Mouse (Mus musculus) thymus, adult 2 months (tissue): Measurements from ENCODE around the gene Plekhn1. TPM values are rescaled to one million over a fixed set of nuclear protein-coding genes. Genes with fewer than 3 reads are reported as not detected.

Source experiments
- DNase-seq: peaks from one replicate; pipeline ENCODE4 v3.0.0; 2021
- H3K27ac ChIP-seq: fragments of 200-500 bp; 2 replicates; pipeline ENCODE4 v1.5.1; 2012; ENCODE audit warnings: low read length, control low read depth; ENCODE audit not compliant: control insufficient read depth, insufficient read depth
- H3K27me3 ChIP-seq: fragments of 200-500 bp; 2 replicates; pipeline ENCODE4 v1.6.1; 2012; ENCODE audit warnings: mild to moderate bottlenecking, low read length, moderate library complexity, mixed read lengths; ENCODE audit not compliant: control insufficient read depth, insufficient read depth
- H3K36me3 ChIP-seq: fragments of 200-500 bp; 2 replicates; pipeline ENCODE4 v1.6.1; 2012; ENCODE audit warnings: mild to moderate bottlenecking, low read length, moderate library complexity; ENCODE audit not compliant: control insufficient read depth, insufficient read depth
- H3K4me1 ChIP-seq: fragments of 200-500 bp; replicated peaks from 2 replicates; pipeline ENCODE4 v1.6.1; 2012; ENCODE audit warnings: low read length; ENCODE audit not compliant: control insufficient read depth, insufficient read depth
- H3K4me3 ChIP-seq: fragments of 200-500 bp; 2 replicates; pipeline ENCODE4 v1.5.1; 2012; ENCODE audit warnings: mild to moderate bottlenecking, low read length, control low read depth, moderate library complexity; ENCODE audit not compliant: control insufficient read depth, insufficient read depth
- CTCF ChIP-seq: fragments of 200-500 bp; IDR thresholded peaks from 2 replicates; pipeline ENCODE4 v1.5.1; 2012; ENCODE audit warnings: mild to moderate bottlenecking, control low read depth, low read length, moderate library complexity, borderline replicate concordance; ENCODE audit not compliant: control insufficient read depth, poor library complexity, insufficient read depth; ENCODE audit errors: extremely low read depth
- POLR2A ChIP-seq: fragments of 200-500 bp; IDR thresholded peaks from 2 replicates; pipeline ENCODE4 v1.6.1; 2012; ENCODE audit warnings: mild to moderate bottlenecking, low read length, control low read depth, moderate library complexity; ENCODE audit not compliant: control insufficient read depth, poor library complexity, insufficient read depth; ENCODE audit errors: extremely low read depth
- whole genome bisulfite sequencing: fragments of 180-500 bp; shearing (Covaris S2); methylation state at CpG from one replicate; pipeline ENCODE4 v1.1.7; 2018; 5-methylcytosine and 5-hydroxymethylcytosine counted together
- polyA plus RNA-seq: library from polyadenylated mRNA; depleted of rRNA; stranded (reverse); fragments of >200 nt; gene quantifications from 2 replicates; pipeline ENCODE4 v1.2.3, GENCODE M21; 2012

Gene Plekhn1
- polyA plus RNA-seq, 1 experiment: 145 TPM

GRCm38 (mm10) chr4:156193906-156194305, 40.8 kb downstream of the Plekhn1 start:
- Histone ChIP-seq H3K27ac (no peak overlapping the region), H3K4me1 (peaks cover 12% of the 10 kb centered on the region)

DNA sequence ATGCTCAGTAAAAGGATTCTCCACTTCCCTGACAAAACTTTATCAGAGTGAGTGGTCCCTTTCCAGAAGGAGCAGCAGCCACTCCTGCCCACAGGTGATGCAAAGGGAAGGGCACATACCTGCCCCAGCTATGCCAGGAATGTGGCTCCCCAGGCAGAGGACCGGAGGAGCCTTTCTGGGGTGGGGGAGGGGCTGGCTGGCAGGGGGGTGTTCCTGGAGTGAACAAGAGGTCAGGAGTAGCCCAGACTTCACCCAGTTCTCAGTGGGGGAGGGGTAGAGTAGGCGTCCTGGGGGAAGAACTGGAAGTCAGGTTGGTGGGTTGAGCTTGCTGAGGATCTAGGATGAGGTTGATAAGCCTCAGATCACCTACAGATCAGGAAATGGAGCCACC, 41.5 kb downstream of the Plekhn1 start:
- H3K27ac ChIP-seq: no peak overlapping the region
- H3K4me3 ChIP-seq: no peak overlapping the region
- H3K27me3 ChIP-seq: peaks cover 4% of the 10 kb centered on the region
- no peaks in the 10 kb centered on the region for H3K36me3 ChIP-seq
- DNase-seq: no peak
- H3K4me1 ChIP-seq: peaks cover 12% of the 10 kb centered on the region
- WGBS: 85% methylated on average over 2 of the region's 2 CpGs
- TF ChIP-seq CTCF: no peak

More at GRCm38 (mm10) chr4:156193906-156194305, 40.8 kb downstream of the Plekhn1 start:
- WGBS: 92% methylated on average over 5 of the region's 5 CpGs
- Histone ChIP-seq H3K27me3 (peaks cover 4% of the 10 kb centered on the region), H3K4me3 (no peak overlapping the region), H3K36me3 (no peaks in the 10 kb centered on the region)
- no peak for DNase-seq
- TF ChIP-seq POLR2A (no peak), CTCF (no peak)

DNA sequence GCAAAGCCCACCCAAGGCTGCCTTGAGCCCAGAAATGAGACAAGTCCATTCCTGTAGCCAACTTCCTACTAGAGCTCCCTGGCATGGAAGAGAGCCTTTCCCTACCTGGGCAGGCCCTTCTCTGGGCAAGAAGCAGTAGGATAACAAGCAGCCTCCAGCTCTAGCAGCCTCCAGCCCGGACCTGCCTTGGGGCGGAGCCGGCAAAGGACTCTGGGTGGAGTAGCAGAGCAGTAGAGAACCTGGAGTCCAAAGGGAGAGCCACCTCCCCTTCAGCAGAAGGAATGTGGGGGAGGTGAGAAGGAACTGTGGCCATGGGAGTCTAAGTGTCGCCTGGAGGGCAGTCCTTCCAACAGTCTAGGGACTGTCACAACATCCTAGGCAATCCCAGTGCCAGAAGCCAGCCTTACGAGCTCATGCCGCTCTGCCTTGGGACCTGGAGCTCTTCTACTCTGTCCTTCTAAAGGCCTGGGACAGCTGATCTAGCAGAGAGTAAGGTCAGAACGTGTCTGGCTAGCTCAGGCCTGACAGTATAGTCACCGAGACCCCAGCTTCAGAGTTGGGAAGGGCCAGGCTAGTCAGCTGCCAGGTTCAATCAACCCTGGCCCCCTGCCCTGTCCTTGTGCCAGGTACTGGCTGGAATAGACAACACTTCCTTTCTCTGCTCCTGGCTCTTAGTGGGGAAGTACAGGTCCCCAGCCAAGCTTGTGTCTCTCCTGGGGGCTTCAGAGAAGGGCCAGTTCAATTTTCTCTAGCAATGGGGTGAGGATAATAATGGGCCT, 42.0 kb downstream of the Plekhn1 start:
- Histone ChIP-seq H3K36me3 (no peaks in the 10 kb centered on the region), H3K4me1 (peaks cover 9% of the 10 kb centered on the region), H3K4me3 (no peak overlapping the region), H3K27ac (no peak overlapping the region), H3K27me3 (peaks cover 4% of the 10 kb centered on the region)
- TF ChIP-seq POLR2A (no peak), CTCF (no peak)
- WGBS: 91% methylated on average over 8 of the region's 8 CpGs
- no peak for DNase-seq

- 93% methylated on average over 6 of the region's 6 CpGs for WGBS
- Histone ChIP-seq H3K27me3 (no peaks in the 10 kb centered on the region; the same call in 1 of the 2 replicates), H3K4me1 (no peaks in the 10 kb centered on the region), H3K36me3 (no peaks in the 10 kb centered on the region), H3K4me3 (no peak overlapping the region), H3K27ac (no peak overlapping the region)
- TF ChIP-seq CTCF (no peak), POLR2A (no peak)
- DNase-seq: no peak
Measured at GRCm38 (mm10) chr4:156188811-156189323, 45.8 kb downstream of the Plekhn1 start.

GRCm38 (mm10) chr4:156188162-156188810, 46.4 kb downstream of the Plekhn1 start:
- no peak overlapping the region for H3K4me3 ChIP-seq
- no peaks in the 10 kb centered on the region for H3K4me1 ChIP-seq
- no peak overlapping the region for H3K27ac ChIP-seq
- no peaks in the 10 kb centered on the region; the same call in 1 of the 2 replicates for H3K27me3 ChIP-seq
- no peak for TF ChIP-seq POLR2A
- no peak for TF ChIP-seq CTCF
- 92% methylated on average over 5 of the region's 5 CpGs for WGBS
- H3K36me3 ChIP-seq: no peaks in the 10 kb centered on the region
- DNase-seq: no peak

GRCm38 (mm10) chr4:156185950-156186850, 48.5 kb downstream of the Plekhn1 start:
- Histone ChIP-seq H3K4me1 (no peaks in the 10 kb centered on the region), H3K4me3 (no peak overlapping the region), H3K27me3 (no peaks in the 10 kb centered on the region; the same call in 1 of the 2 replicates), H3K36me3 (no peaks in the 10 kb centered on the region), H3K27ac (no peak overlapping the region)
- 36% methylated on average over 31 of the region's 31 CpGs for WGBS
- no peak for TF ChIP-seq POLR2A
- TF ChIP-seq CTCF: no peak
- no peak for DNase-seq
